Mouse (Mus musculus) MEL (cell line): ENCODE measurements around the gene Zfp773. TPM values are rescaled to one million over a fixed set of nuclear protein-coding genes. Genes with fewer than 3 reads are reported as not detected.

ENCODE experiments used
- DNase-seq: peaks from one replicate; pipeline ENCODE4 v3.0.0; 2011; ENCODE audit warnings: low read depth, low spot score
- H3K27ac ChIP-seq: 2 replicates; pipeline ENCODE4 v1.5.1; 2012; ENCODE audit warnings: low read depth, mild to moderate bottlenecking, control low read depth, low read length, moderate library complexity; ENCODE audit not compliant: control insufficient read depth
- H3K27me3 ChIP-seq, 2 experiments: fragments of 150-350 bp in 1 of 2; sonication (generic) in 1 of 2; 2 replicates each; pipeline ENCODE4 v1.6.1; 2012; ENCODE audit warnings: low read length in 2 of 2, mild to moderate bottlenecking in 2 of 2, improper control_type of control experiment in 1 of 2, moderate library complexity in 1 of 2; ENCODE audit not compliant: insufficient read depth in 2 of 2, control insufficient read depth in 1 of 2
- H3K36me3 ChIP-seq, 2 experiments: 2 replicates each; pipeline ENCODE4 v1.6.1; 2012 to 2014; ENCODE audit warnings: low read length in 2 of 2, improper control_type of control experiment in 1 of 2, inconsistent platforms in 1 of 2, mild to moderate bottlenecking in 1 of 2; ENCODE audit not compliant: insufficient read depth in 2 of 2, control insufficient read depth in 1 of 2
- H3K4me1 ChIP-seq, 2 experiments: fragments of 150-350 bp in 1 of 2; sonication (generic) in 1 of 2; 2 replicates each; pipeline ENCODE4 v1.6.1; 2012; ENCODE audit warnings: low read length in 2 of 2, improper control_type of control experiment in 1 of 2, mild to moderate bottlenecking in 1 of 2; ENCODE audit not compliant: insufficient read depth in 2 of 2, control insufficient read depth in 1 of 2
- H3K4me3 ChIP-seq, 2 experiments: fragments of 150-350 bp in 1 of 2; sonication (generic) in 1 of 2; 2 replicates each; pipeline ENCODE4 v1.5.1; 2012; ENCODE audit warnings: low read depth in 2 of 2, low read length in 2 of 2, mild to moderate bottlenecking in 2 of 2, moderate library complexity in 2 of 2, control low read depth in 1 of 2, improper control_type of control experiment in 1 of 2; ENCODE audit not compliant: control insufficient read depth in 1 of 2, insufficient read depth in 1 of 2
- H3K79me2 ChIP-seq: 2 replicates; pipeline ENCODE4 v1.6.1; 2012; ENCODE audit warnings: mild to moderate bottlenecking, low read length, moderate library complexity; ENCODE audit not compliant: control insufficient read depth, poor library complexity, insufficient read depth
- H3K9ac ChIP-seq: 2 replicates; pipeline ENCODE4 v1.6.1; 2012; ENCODE audit warnings: low read depth, mild to moderate bottlenecking, control low read depth, low read length, moderate library complexity; ENCODE audit not compliant: control insufficient read depth, poor library complexity, severe bottlenecking
- H3K9me3 ChIP-seq: fragments of 150-350 bp; sonication (generic); replicated peaks from 2 replicates; pipeline ENCODE4 v1.6.1; 2012; ENCODE audit warnings: mild to moderate bottlenecking, low read length, improper control_type of control experiment, moderate library complexity; ENCODE audit not compliant: insufficient read depth
- CHD2 ChIP-seq: IDR thresholded peaks from 2 replicates; pipeline ENCODE4 v1.6.1; 2011; ENCODE audit warnings: low read length, improper control_type of control experiment
- ELF1 ChIP-seq: IDR thresholded peaks from 2 replicates; pipeline ENCODE4 v1.6.1; 2014; ENCODE audit warnings: low read depth, mild to moderate bottlenecking, inconsistent platforms, low read length, improper control_type of control experiment, moderate library complexity
- EP300 ChIP-seq, 2 experiments: IDR thresholded peaks; 2 replicates each; pipeline ENCODE4 v1.6.1; 2011; ENCODE audit warnings: improper control_type of control experiment in 2 of 2, low read length in 2 of 2, low read depth in 1 of 2, mild to moderate bottlenecking in 1 of 2
- ETS1 ChIP-seq: IDR thresholded peaks from 2 replicates; pipeline ENCODE4 v1.6.1; 2012; ENCODE audit warnings: low read depth, mild to moderate bottlenecking, inconsistent platforms, low read length, improper control_type of control experiment, moderate library complexity
- HCFC1 ChIP-seq: IDR thresholded peaks from 2 replicates; pipeline ENCODE4 v1.6.1; 2012; ENCODE audit warnings: low read depth, mild to moderate bottlenecking, inconsistent platforms, low read length, improper control_type of control experiment, moderate library complexity
- MAFK ChIP-seq: IDR thresholded peaks from 2 replicates; pipeline ENCODE4 v1.6.1; 2011; ENCODE audit warnings: low read depth, mild to moderate bottlenecking, low read length, improper control_type of control experiment, borderline replicate concordance
- MAX ChIP-seq: IDR thresholded peaks from 2 replicates; pipeline ENCODE4 v1.6.1; 2011; ENCODE audit warnings: low read length, improper control_type of control experiment
- MAZ ChIP-seq: IDR thresholded peaks from 2 replicates; pipeline ENCODE4 v1.6.1; 2012; ENCODE audit warnings: low read depth, mild to moderate bottlenecking, inconsistent platforms, low read length, improper control_type of control experiment
- MYB ChIP-seq: IDR thresholded peaks from 2 replicates; pipeline ENCODE4 v1.6.1; 2011; ENCODE audit warnings: mild to moderate bottlenecking, low read depth, low read length, improper control_type of control experiment
- MYC ChIP-seq: IDR thresholded peaks from 2 replicates; pipeline ENCODE4 v1.6.1; 2011; ENCODE audit warnings: low read depth, mild to moderate bottlenecking, low read length, improper control_type of control experiment, moderate library complexity
- NRF1 ChIP-seq: IDR thresholded peaks from 2 replicates; pipeline ENCODE4 v1.6.1; 2014; ENCODE audit warnings: low read depth, mild to moderate bottlenecking, inconsistent platforms, low read length, improper control_type of control experiment, moderate library complexity; ENCODE audit not compliant: poor library complexity, insufficient read depth, severe bottlenecking
- POLR2A ChIP-seq, 2 experiments: IDR thresholded peaks; 2 replicates each; pipeline ENCODE4 v1.6.1; 2011 to 2012; ENCODE audit warnings: low read length in 2 of 2, mild to moderate bottlenecking in 2 of 2, control low read depth in 1 of 2, improper control_type of control experiment in 1 of 2, low read depth in 1 of 2, moderate library complexity in 1 of 2; ENCODE audit not compliant: control insufficient read depth in 1 of 2, insufficient read depth in 1 of 2, poor library complexity in 1 of 2
- POLR2AphosphoS2 ChIP-seq: IDR thresholded peaks from 2 replicates; pipeline ENCODE4 v1.6.1; 2011; ENCODE audit warnings: low read length, improper control_type of control experiment
- RAD21 ChIP-seq: IDR thresholded peaks from 2 replicates; pipeline ENCODE4 v1.6.1; 2011; ENCODE audit warnings: mild to moderate bottlenecking, low read depth, low read length, improper control_type of control experiment
- RCOR1 ChIP-seq: IDR thresholded peaks from 2 replicates; pipeline ENCODE4 v1.6.1; 2012; ENCODE audit warnings: low read depth, mild to moderate bottlenecking, inconsistent platforms, low read length, improper control_type of control experiment
- SIN3A ChIP-seq: IDR thresholded peaks from 2 replicates; pipeline ENCODE4 v1.6.1; 2012; ENCODE audit warnings: low read length, improper control_type of control experiment, inconsistent platforms
- TAL1 ChIP-seq: IDR thresholded peaks from 2 replicates; pipeline ENCODE4 v1.6.1; 2012; ENCODE audit warnings: mild to moderate bottlenecking, inconsistent platforms, low read length, moderate library complexity, mixed read lengths
- TCF12 ChIP-seq: IDR thresholded peaks from 2 replicates; pipeline ENCODE4 v1.6.1; 2014; ENCODE audit warnings: low read depth, mild to moderate bottlenecking, inconsistent platforms, low read length, improper control_type of control experiment, moderate library complexity
- USF2 ChIP-seq, 2 experiments: IDR thresholded peaks; 2 replicates each; pipeline ENCODE4 v1.6.1; 2011 to 2012; ENCODE audit warnings: improper control_type of control experiment in 2 of 2, low read length in 2 of 2, borderline replicate concordance in 1 of 2, inconsistent platforms in 1 of 2, low read depth in 1 of 2, mild to moderate bottlenecking in 1 of 2; ENCODE audit not compliant: insufficient read depth in 1 of 2
- ZMIZ1 ChIP-seq: IDR thresholded peaks from 2 replicates; pipeline ENCODE4 v1.6.1; 2012; ENCODE audit warnings: low read depth, mild to moderate bottlenecking, inconsistent platforms, low read length, improper control_type of control experiment, moderate library complexity
- polyA plus RNA-seq, 2 experiments: library from polyadenylated mRNA; stranded (reverse) in 1 of 2; unstranded in 1 of 2; fragments of >175 nt in 1 of 2; fragments of >200 nt in 1 of 2; gene quantifications; 2 replicates each; pipeline versions ENCODE4 v1.2.1 to v1.2.4; 2012; ENCODE audit warnings: low replicate concordance in 2 of 2, low read depth in 1 of 2; ENCODE audit not compliant: insufficient read length in 2 of 2, insufficient read depth in 1 of 2, missing spikeins in 1 of 2
- total RNA-seq: library from RNA; depleted of rRNA; stranded (reverse); fragments of 300-350 nt; gene quantifications from 2 replicates; pipeline ENCODE4 v1.2.3, GENCODE M21; 2012

Gene Zfp773
- total and polyA plus RNA-seq, 3 experiments = 0.15 to 0.57 TPM; not detected in 1

GRCm38 (mm10) chr7:7171227-7172147 is 34.9 kb upstream of the Zfp773 start, which contains the start of gene Zfp418:
TSS of gene Zfp418 (plus strand) at chr7:7171330.
- Histone ChIP-seq H3K79me2 (no peaks in the 10 kb centered on the region), H3K4me3 (peak within 1 kb of the TSS; percentile 68 to 79), H3K9me3 (no peaks in the 10 kb centered on the region), H3K27me3 (no peaks in the 10 kb centered on the region), H3K4me1 (no peaks in the 10 kb centered on the region), H3K36me3 (no peaks in the 10 kb centered on the region), H3K9ac (peak within 1 kb of the TSS; percentile 47)
- peak; percentile 69 for DNase-seq
- TF ChIP-seq USF2 (IDR thresholded peaks at IDR 0.05; ENCODE audit: borderline replicate concordance in 1 of 2, insufficient read depth in 1 of 2, low read depth in 1 of 2, low read length in 2 of 2) (no peak), HCFC1 (peak; percentile 96), TCF12 (no peak), MYC (no peak), ELF1 (peak; percentile 64; the same call in 1 of the 2 replicates), MYB (no peak), SIN3A (peak; percentile 29; the same call in 1 of the 2 replicates), TAL1 (no peak), NRF1 (no peak)
- TF ChIP-seq, all 39 proteins: peak for 3
- no peak within 1 kb of the TSS for H3K27ac ChIP-seq

GRCm38 (mm10) chr7:7145991-7146608 is 9.5 kb upstream of the Zfp773 start:
- no peaks in the 10 kb centered on the region for H3K9me3 ChIP-seq
- DNase-seq = no peak

More at GRCm38 (mm10) chr7:7145991-7146608, 9.5 kb upstream of the Zfp773 start:
- no peaks in the 10 kb centered on the region for H3K79me2 ChIP-seq
- TF ChIP-seq POLR2AphosphoS2 (no peak), MAZ (no peak), MAFK (no peak), ETS1 (no peak), RAD21 (no peak), MAX (no peak), RCOR1 (no peak), CHD2 (no peak), POLR2A (IDR thresholded peaks at IDR 0.05; ENCODE audit: control insufficient read depth in 1 of 2, insufficient read depth in 1 of 2, low read depth in 1 of 2, low read length in 2 of 2, poor library complexity in 1 of 2) (no peak), MYC (no peak), ZMIZ1 (no peak), NRF1 (no peak), EP300 (IDR thresholded peaks at IDR 0.05; ENCODE audit: low read depth in 1 of 2, low read length in 2 of 2) (no peak)
- H3K27me3 ChIP-seq = no peaks in the 10 kb centered on the region; a peak in 1 of 4 replicates
- no peaks in the 10 kb centered on the region for H3K36me3 ChIP-seq
- H3K9ac ChIP-seq = no peak overlapping the region
- H3K4me3 ChIP-seq = no peak overlapping the region
- H3K27ac ChIP-seq = no peak overlapping the region
- H3K4me1 ChIP-seq = no peaks in the 10 kb centered on the region
